Mouse (Mus musculus) heart, embryonic 12.5 days (tissue): Measurements from ENCODE around the gene Cmklr1. TPM values are rescaled to one million over a fixed set of nuclear protein-coding genes. Genes with fewer than 3 reads are reported as not detected.
A peak's percentile ranks its signal among the peaks of the same experiment; 100 is the strongest.
"Not testable (repeated sequence)": the region's sequence is repeated elsewhere in the genome, so short reads cannot be mapped to it uniquely, and the experiment has no call there.

Experiments used
- ATAC-seq: fragments of 200-750 bp; cut with Nextera tagmentation; 2 replicates; pipeline ENCODE4 v1.8.0; 2017; ENCODE audit warnings: moderate TSS enrichment, moderate library complexity; ENCODE audit not compliant: insufficient number of reproducible peaks, low FRiP score
- H3K27ac ChIP-seq: fragments of 300-500 bp; sonication (generic); 2 replicates; pipeline ENCODE4 v1.5.1; 2016; ENCODE audit warnings: mild to moderate bottlenecking, moderate library complexity; ENCODE audit not compliant: poor library complexity, severe bottlenecking
- H3K27me3 ChIP-seq: fragments of 300-500 bp; sonication (generic); replicated peaks from 2 replicates; pipeline ENCODE4 v1.6.1; 2016; ENCODE audit warnings: mild to moderate bottlenecking, moderate library complexity
- H3K36me3 ChIP-seq: fragments of 300-500 bp; sonication (generic); 2 replicates; pipeline ENCODE4 v1.6.1; 2016; ENCODE audit warnings: mild to moderate bottlenecking, moderate library complexity
- H3K4me1 ChIP-seq: fragments of 300-500 bp; sonication (generic); replicated peaks from 2 replicates; pipeline ENCODE4 v1.6.1; 2016; ENCODE audit warnings: mild to moderate bottlenecking
- H3K4me2 ChIP-seq: fragments of 300-500 bp; sonication (generic); 2 replicates; pipeline ENCODE4 v1.6.1; 2016; ENCODE audit warnings: mild to moderate bottlenecking, moderate library complexity
- H3K4me3 ChIP-seq: fragments of 300-500 bp; sonication (generic); 2 replicates; pipeline ENCODE4 v1.5.1; 2016; ENCODE audit warnings: mild to moderate bottlenecking
- H3K9ac ChIP-seq: fragments of 300-500 bp; sonication (generic); 2 replicates; pipeline ENCODE4 v1.6.1; 2016; ENCODE audit warnings: mild to moderate bottlenecking, moderate library complexity
- H3K9me3 ChIP-seq: fragments of 300-500 bp; sonication (generic); replicated peaks from 2 replicates; pipeline ENCODE4 v1.6.1; 2016; ENCODE audit warnings: mild to moderate bottlenecking, moderate library complexity
- WGBS: fragments of 180-500 bp; shearing (Covaris S2); methylation state at CpG from one replicate; pipeline ENCODE4 v1.1.7; 2016; 5-methylcytosine and 5-hydroxymethylcytosine counted together
- polyA plus RNA-seq: library from polyadenylated mRNA; unstranded; fragments of >200 nt; fragmentation: Nextera tagmentation; extraction: Ambion mirVana; gene quantifications from 2 replicates; pipeline ENCODE4 v1.2.1, GENCODE M21; 2016

Gene Cmklr1
- polyA plus RNA-seq, 1 experiment from 2014 or later = 1.8 TPM

GRCm38 (mm10) chr5:113604758-113605157, 45.5 kb downstream of the Cmklr1 start:
- H3K4me3 ChIP-seq = no peak overlapping the region
- ATAC-seq = no peak
- H3K27me3 ChIP-seq = peaks cover 7% of the 10 kb centered on the region; the same call in 1 of the 2 replicates
- 68% methylated on average over 4 of the region's 4 CpGs for WGBS
- no peaks in the 10 kb centered on the region for H3K36me3 ChIP-seq
- peaks cover 6% of the 10 kb centered on the region for H3K4me1 ChIP-seq
- no peak overlapping the region for H3K4me2 ChIP-seq
- no peaks in the 10 kb centered on the region for H3K9me3 ChIP-seq
- no peak overlapping the region for H3K27ac ChIP-seq
- H3K9ac ChIP-seq = no peak overlapping the region

GRCm38 (mm10) chr5:113603471-113603870, 46.8 kb downstream of the Cmklr1 start:
- Histone ChIP-seq H3K9ac (no peak overlapping the region), H3K4me3 (no peak overlapping the region), H3K27ac (no peak overlapping the region), H3K27me3 (no peaks in the 10 kb centered on the region), H3K4me2 (no peak overlapping the region), H3K36me3 (no peaks in the 10 kb centered on the region), H3K9me3 (no peaks in the 10 kb centered on the region), H3K4me1 (peaks cover 6% of the 10 kb centered on the region)
- no peak for ATAC-seq
- WGBS = 61% methylated on average over 9 of the region's 9 CpGs

GRCm38 (mm10) chr5:113600803-113601202, 49.4 kb downstream of the Cmklr1 start:
- Histone ChIP-seq H3K9me3 (0 out of 2 replicates have a peak, but pooled peaks cover 4% of the 10 kb centered on the region), H3K4me3 (no peak overlapping the region), H3K27me3 (no peaks in the 10 kb centered on the region), H3K36me3 (no peaks in the 10 kb centered on the region), H3K27ac (no peak overlapping the region), H3K9ac (no peak overlapping the region), H3K4me1 (no peaks in the 10 kb centered on the region), H3K4me2 (no peak overlapping the region)
- ATAC-seq = no peak
- 83% methylated on average over 4 of the region's 4 CpGs for WGBS

- ATAC-seq = no peak
- Histone ChIP-seq H3K4me3 (no peak overlapping the region), H3K4me2 (no peak overlapping the region), H3K27ac (no peak overlapping the region), H3K36me3 (no peaks in the 10 kb centered on the region), H3K27me3 (no peaks in the 10 kb centered on the region), H3K4me1 (no peaks in the 10 kb centered on the region), H3K9ac (no peak overlapping the region), H3K9me3 (0 out of 2 replicates have a peak, but pooled peaks cover 4% of the 10 kb centered on the region)
- WGBS = 70% methylated on average over 3 of the region's 3 CpGs
Observed at GRCm38 (mm10) chr5:113600181-113600580, 50.0 kb downstream of the Cmklr1 start.

- Histone ChIP-seq H3K4me2 (no peak overlapping the region), H3K9me3 (0 out of 2 replicates have a peak, but pooled peaks cover 4% of the 10 kb centered on the region), H3K4me1 (0 out of 2 replicates have a peak, but pooled peaks cover 4% of the 10 kb centered on the region), H3K27ac (no peak overlapping the region), H3K4me3 (no peak overlapping the region), H3K36me3 (no peaks in the 10 kb centered on the region), H3K9ac (no peak overlapping the region), H3K27me3 (peaks cover 16% of the 10 kb centered on the region; the same call in 1 of the 2 replicates)
- whole genome bisulfite sequencing = 73% methylated on average over 9 of the region's 9 CpGs
- no peak for ATAC-seq
Observed at GRCm38 (mm10) chr5:113596780-113597353, 53.4 kb downstream of the Cmklr1 start.

GRCm38 (mm10) chr5:113596252-113596651, 54.0 kb downstream of the Cmklr1 start:
- Histone ChIP-seq H3K27ac (no peak overlapping the region), H3K27me3 (peaks cover 18% of the 10 kb centered on the region; the same call in 1 of the 2 replicates), H3K4me1 (0 out of 2 replicates have a peak, but pooled peaks cover 4% of the 10 kb centered on the region), H3K4me3 (no peak overlapping the region), H3K9me3 (0 out of 2 replicates have a peak, but pooled peaks cover 4% of the 10 kb centered on the region), H3K4me2 (no peak overlapping the region), H3K36me3 (no peaks in the 10 kb centered on the region), H3K9ac (no peak overlapping the region)
- no peak for ATAC-seq
- WGBS = 81% methylated on average over 9 of the region's 9 CpGs

- Histone ChIP-seq H3K36me3 (no peaks in the 10 kb centered on the region), H3K9ac (no peak overlapping the region), H3K27ac (no peak overlapping the region), H3K4me2 (no peak overlapping the region), H3K27me3 (peaks cover 18% of the 10 kb centered on the region; the same call in 1 of the 2 replicates), H3K4me1 (0 out of 2 replicates have a peak, but pooled peaks cover 4% of the 10 kb centered on the region), H3K9me3 (0 out of 2 replicates have a peak, but pooled peaks cover 4% of the 10 kb centered on the region), H3K4me3 (no peak overlapping the region)
- 76% methylated on average over 6 of the region's 6 CpGs for WGBS
- no peak for ATAC-seq
Observed at GRCm38 (mm10) chr5:113593911-113594705, 56.1 kb downstream of the Cmklr1 start.

GRCm38 (mm10) chr5:113591751-113592230, 58.4 kb downstream of the Cmklr1 start:
- WGBS = 20% methylated on average over 6 of the region's 6 CpGs
- peak; percentile 4; the same call in 1 of the 2 replicates for ATAC-seq
- H3K27ac ChIP-seq = no peak overlapping the region

GRCm38 (mm10) chr5:113591166-113591565, 59.1 kb downstream of the Cmklr1 start:
- Histone ChIP-seq H3K36me3 (no peaks in the 10 kb centered on the region), H3K4me3 (no peak overlapping the region), H3K4me1 (0 out of 2 replicates have a peak, but pooled peaks cover 4% of the 10 kb centered on the region), H3K4me2 (no peak overlapping the region), H3K27ac (no peak overlapping the region), H3K9me3 (0 out of 2 replicates have a peak, but pooled peaks cover 3% of the 10 kb centered on the region), H3K9ac (no peak overlapping the region), H3K27me3 (peaks cover 18% of the 10 kb centered on the region)
- WGBS = 20% methylated on average over 3 of the region's 3 CpGs
- ATAC-seq = no peak

More at GRCm38 (mm10) chr5:113591751-113592230, 58.4 kb downstream of the Cmklr1 start:
- H3K4me1 ChIP-seq = 0 out of 2 replicates have a peak, but pooled peaks cover 4% of the 10 kb centered on the region
- no peaks in the 10 kb centered on the region for H3K36me3 ChIP-seq
- H3K4me2 ChIP-seq = no peak overlapping the region
- peaks cover 18% of the 10 kb centered on the region for H3K27me3 ChIP-seq
- no peak overlapping the region for H3K4me3 ChIP-seq
- H3K9me3 ChIP-seq = 0 out of 2 replicates have a peak, but pooled peaks cover 4% of the 10 kb centered on the region
- H3K9ac ChIP-seq = no peak overlapping the region

GRCm38 (mm10) chr5:113590010-113590640, 60.1 kb downstream of the Cmklr1 start:
- H3K36me3 ChIP-seq = no peaks in the 10 kb centered on the region
- H3K4me2 ChIP-seq = no peak overlapping the region
- peaks cover 18% of the 10 kb centered on the region for H3K27me3 ChIP-seq
- H3K4me3 ChIP-seq = no peak overlapping the region
- WGBS = 66% methylated on average over 5 of the region's 5 CpGs
- no peak overlapping the region for H3K27ac ChIP-seq
- no peak overlapping the region for H3K9ac ChIP-seq
- H3K4me1 ChIP-seq = 0 out of 2 replicates have a peak, but pooled peaks cover 4% of the 10 kb centered on the region
- H3K9me3 ChIP-seq = no peaks in the 10 kb centered on the region
- no peak for ATAC-seq

- H3K27ac ChIP-seq, ATAC-seq, H3K27me3 ChIP-seq, H3K9ac ChIP-seq, H3K9me3 ChIP-seq, H3K4me3 ChIP-seq, H3K4me2 ChIP-seq, H3K36me3 ChIP-seq, H3K4me1 ChIP-seq: not testable (repeated sequence)
- 53% methylated on average over 5 of the region's 5 CpGs for WGBS
Observed at GRCm38 (mm10) chr5:113586458-113586849, 63.8 kb downstream of the Cmklr1 start.
